Mouse (Mus musculus) testis, adult 2 months (tissue): ENCODE data around the gene Camta1.

Source experiments
- CTCF ChIP-seq: fragments of 200-500 bp; IDR thresholded peaks from 2 replicates; pipeline ENCODE4 v1.5.1; 2012; ENCODE audit warnings: low read depth, mild to moderate bottlenecking, inconsistent platforms, low read length, moderate library complexity; ENCODE audit not compliant: control insufficient read depth, insufficient read depth, insufficient replicate concordance
- POLR2A ChIP-seq: fragments of 200-500 bp; IDR thresholded peaks from 2 replicates; pipeline ENCODE4 v1.6.1; 2012; ENCODE audit warnings: low read depth, mild to moderate bottlenecking, inconsistent platforms, low read length, moderate library complexity; ENCODE audit not compliant: control insufficient read depth

DNA sequence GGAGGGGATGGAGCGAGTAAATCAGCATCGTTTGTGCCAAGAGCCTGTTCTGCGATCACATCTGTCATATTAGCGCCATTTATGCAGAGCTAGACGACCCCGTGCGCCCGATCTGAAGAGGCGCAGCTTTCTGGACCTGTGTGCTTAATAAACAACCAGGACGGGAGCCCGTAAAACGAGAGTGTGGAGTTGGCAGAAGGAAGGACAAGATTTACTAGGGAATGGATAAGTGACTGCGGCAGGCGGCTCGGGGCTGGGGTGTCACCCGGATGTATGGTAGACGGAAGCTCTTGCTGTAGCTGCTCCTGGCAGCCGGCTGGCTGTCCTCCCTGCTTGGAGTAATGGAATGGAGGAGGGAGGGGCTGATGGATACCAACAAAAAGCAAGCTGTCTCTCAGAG is 691.0 kb downstream of the Camta1 start:
- TF ChIP-seq CTCF, result no peak
- no peak for TF ChIP-seq POLR2A
